Mouse (Mus musculus): ENCODE data around the gene Atad5.

- TF ChIP-seq CTCF (IDR thresholded peaks at IDR 0.05; ENCODE audit: extremely low read depth, insufficient read length, insufficient replicate concordance, low read depth, low read length) (no peak), POLR2A (IDR thresholded peaks at IDR 0.05; ENCODE audit: low read depth, low read length) (no peak)
Observed at GRCm38 (mm10) chr11:80062159-80062558, 27.0 kb upstream of the Atad5 start.

Measured in small intestine, adult 2 months (tissue).